Mouse (Mus musculus): ENCODE measurements around the gene Cbl. TPM values are rescaled to one million over a fixed set of nuclear protein-coding genes. Genes with fewer than 3 reads are reported as not detected.

Cbl gene
- total RNA-seq, 2 experiments from 2014 or later, result 51.1 to 56.3 TPM

DNA sequence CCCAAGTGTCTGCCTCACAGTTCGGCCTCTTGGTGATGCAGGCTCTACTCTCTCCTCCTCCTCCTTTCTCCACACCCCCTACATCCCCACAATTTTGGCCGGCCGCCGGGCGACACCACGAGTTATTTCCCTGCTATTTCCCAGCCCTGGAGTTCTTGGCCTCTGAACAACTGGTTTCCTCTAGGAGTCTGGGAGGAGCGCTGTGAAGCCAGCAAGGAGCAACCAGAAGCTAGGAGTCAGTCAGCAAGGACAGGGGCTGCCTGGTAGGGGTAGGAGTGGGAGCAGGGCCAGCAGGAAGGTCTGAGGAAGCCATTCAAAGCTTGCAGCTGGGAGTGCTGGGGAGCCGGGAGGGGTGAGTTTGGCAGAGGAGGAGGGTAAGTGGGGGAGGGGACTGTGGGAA, 126.7 kb downstream of the Cbl start, which contains the start of gene C1qtnf5:
Gene C1qtnf5 (plus strand): TSS at position 136 of the 400 bp plus-strand sequence.
- DNase-seq (ENCODE audit: low spot score in 2 of 2), result peak; percentile 77 to 78

DNA sequence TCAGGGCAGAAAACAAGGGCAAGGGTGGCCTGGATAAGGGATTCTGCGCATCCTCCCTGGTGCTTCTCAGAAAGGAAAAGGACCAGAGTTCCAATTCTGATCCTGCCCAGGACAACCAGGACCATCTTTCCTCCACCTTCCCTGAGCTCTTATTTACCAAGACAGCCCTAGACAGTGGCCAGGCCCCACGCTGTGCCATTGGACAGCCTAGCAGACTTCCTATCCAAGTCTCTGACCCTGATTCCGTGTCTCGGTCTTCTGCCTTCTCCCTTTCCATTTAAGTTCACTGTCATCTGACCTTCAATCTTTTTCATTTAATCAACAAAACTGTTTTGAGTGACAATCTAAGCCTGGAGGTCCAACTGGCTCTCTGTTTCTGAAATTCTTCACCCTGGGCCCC, 127.3 kb downstream of the Cbl start:
- no peak for DNase-seq (ENCODE audit: low spot score in 2 of 2)

DNA sequence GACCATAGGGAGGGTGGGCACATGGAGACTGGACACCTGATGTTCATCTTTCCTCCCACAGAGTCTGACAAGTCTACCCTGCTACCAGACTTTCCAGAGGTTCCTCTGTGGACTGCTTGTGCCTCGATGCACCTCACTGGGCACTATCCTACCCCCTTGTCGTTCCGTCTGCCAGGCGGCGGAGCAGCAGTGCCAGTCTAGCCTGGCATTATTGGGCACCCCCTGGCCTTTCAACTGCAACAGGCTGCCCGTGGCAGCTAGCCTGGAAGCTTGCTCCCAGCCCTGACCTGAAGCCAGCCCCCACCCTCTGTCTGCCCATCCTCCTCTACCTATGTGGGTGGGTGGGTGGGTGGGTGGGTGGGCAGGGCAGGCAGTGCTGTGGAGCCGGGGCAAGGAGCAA, 127.7 kb downstream of the Cbl start:
- no peak for DNase-seq (ENCODE audit: low spot score in 2 of 2)

DNA sequence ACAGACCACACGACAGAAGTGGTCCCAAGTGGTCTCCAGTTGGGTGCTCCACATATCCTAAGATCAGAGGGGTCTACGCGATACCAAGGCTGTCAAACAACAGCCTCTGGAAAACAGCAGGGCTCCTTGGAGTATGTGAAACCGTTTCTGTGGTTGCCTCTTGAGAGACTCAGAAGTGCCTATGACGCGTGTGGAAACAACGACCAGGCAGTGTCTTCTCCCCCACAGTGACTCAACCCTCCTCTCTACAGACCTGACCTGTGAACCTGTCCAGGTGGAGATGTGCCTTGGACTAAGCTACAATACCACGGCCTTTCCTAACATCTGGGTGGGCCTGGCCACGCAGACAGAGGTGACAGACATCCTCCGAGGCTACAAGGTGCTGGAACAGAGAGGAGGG, 128.1 kb downstream of the Cbl start:
- DNase-seq (ENCODE audit: low spot score in 2 of 2), result no peak

DNA sequence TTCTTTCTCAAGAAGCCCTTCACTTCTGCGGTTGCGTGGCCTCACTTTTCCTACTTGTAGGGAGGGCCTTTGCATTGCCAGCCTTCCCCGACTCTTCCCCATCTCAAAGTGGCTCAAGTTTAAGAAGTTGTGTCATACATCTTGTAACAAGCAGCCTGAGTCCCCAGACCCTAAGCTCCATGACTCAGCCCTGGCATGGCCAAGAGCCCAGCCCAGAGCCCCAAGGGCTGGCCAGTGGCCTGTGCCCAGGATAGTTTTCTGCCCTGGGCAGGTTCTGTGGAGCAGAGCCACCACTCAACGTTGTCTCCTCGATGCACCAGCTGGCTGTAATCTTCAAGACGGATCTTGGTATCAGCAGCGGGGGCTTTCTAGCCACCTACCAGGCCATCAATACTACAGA, 129.0 kb downstream of the Cbl start:
- no peak for DNase-seq (ENCODE audit: low spot score in 2 of 2)

DNA sequence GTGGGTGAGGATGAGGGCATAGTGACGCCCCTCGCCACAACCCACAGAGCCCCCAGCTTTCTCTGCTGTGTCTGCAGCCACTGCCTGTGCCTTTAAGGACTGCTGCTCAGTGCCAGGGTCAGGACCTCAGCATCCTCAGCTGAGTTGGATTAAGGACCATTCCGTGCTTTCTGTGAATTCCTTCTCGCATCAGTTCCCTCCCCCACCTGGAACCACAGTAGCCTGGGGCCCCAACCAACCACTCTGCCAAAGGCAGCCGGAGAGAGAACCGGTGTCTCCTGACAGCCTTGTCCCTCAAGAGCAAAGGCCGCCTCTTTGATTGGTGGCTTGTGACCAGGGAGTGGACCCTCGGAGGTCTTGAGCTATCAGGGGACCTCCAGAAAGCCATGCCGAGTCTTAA, 132.4 kb downstream of the Cbl start, which contains the start of gene Mfrp:
Gene Mfrp (plus strand): TSS at position 240 of the 400 bp plus-strand sequence.
- DNase-seq (ENCODE audit: low spot score in 2 of 2), result no peak

DNA sequence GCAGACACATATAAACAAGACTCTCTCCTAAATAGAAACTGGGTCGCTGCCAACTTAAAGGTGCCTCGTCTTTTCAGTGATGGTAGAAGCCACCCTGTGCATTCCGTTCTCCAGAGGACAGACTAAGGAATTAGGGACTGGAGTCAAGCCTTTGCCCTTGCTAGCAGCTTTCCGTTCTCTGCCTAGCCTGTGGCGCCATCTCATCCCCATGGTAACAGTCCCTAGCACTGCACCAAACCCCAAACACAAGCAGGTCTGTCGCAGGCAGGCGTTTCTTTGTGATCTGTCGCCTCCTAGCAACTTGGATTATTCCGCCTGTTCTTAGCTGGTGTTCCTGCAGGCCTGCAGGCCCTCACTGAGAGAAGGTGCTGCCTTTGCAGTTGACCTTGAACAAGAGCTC, 137.3 kb downstream of the Cbl start:
- DNase-seq (ENCODE audit: low spot score in 2 of 2), result no peak

DNA sequence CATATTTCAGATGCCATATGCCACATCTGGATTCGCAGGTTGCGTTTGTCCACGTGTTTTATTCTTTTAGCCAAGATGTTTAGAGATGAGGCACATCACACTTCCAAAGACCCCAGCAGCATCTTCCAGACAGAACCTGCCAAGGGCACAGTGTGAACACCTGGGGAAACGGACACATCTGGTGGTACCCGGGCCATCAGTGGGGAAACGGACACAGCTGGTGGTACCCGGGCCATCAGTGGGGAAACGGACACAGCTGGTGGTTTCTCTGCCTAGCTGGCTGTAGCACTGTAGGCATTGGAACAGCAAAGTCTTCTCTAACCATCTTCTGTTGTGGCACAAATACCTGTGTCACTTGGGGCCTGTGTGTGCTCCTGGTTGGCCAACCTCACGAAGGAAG, 138.1 kb downstream of the Cbl start:
- DNase-seq (ENCODE audit: low spot score in 2 of 2), result no peak

DNA sequence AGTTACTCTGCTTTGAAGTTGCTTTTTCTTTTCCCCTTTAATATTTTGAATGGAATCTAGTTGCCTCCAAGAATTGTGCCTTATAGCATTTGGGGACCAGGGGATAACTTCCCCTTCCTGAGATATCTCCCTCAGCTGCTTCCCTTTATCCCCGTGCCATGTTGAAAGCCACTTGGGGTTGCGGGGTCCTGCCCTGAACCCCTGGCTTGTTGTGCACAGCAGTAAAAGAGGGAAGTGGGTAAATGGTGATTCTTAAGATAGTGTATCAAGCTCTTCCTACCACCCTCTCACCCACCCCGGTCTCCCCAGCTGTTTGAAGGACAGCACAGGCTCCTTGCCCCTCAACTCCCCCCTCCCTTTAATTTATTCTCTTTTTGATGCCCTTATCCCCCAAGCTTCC, 139.1 kb downstream of the Cbl start:
- no peak for DNase-seq (ENCODE audit: low spot score in 2 of 2)

DNA sequence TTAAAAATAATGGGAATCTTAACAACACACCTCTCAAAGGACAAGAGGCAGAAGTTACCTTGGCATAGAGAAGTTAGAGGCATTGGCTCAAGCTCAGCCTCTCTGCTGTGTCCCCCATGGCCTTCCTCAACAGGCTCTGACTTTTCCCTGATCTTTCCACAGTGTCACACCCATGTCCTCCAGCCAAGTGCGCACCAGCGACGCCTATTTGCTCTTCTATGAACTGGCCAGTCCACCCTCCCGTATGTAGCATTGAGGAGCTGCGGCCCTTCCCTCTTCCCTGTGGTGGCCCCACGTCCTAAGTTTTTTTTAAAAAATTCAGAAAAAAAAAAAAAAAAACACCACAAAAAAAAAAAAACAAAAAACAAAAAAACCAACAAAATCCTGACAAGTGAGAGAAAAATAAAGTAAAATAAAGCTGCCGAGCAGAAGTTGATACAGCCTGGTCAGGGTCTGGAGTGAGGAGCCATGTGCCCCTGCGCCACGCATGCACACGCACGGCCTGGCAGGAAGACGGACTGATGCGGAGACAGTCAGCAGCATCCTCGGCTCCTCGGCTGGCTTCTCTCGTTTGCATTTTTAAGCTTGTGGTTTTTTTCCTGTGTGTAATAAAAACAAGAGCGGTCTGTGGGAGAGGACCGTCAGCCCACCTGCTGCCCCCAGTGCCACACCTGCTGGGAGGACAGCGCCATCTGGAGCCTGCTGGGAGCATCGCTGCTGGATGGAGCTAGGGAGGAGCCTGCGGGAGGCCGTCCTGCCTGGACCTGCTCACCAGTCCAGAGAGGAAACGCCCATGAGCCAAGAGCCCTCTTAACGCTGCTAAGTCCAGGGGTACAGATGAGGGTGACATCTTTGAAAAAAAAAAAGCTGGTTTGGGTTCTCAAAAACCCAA, 140.0 kb downstream of the Cbl start:
- peak; percentile 89 to 92 for DNase-seq (ENCODE audit: low spot score in 2 of 2)

Other genes with a start within 250 kb of the Cbl start
- 100 to 1,000 TPM; 830 to 832 TPM for gene Thy1, start 190.7 kb downstream of the Cbl start, total RNA-seq (2021)
- gene Usp2, start 167.0 kb downstream of the Cbl start, total RNA-seq (2021), result 10 to 100 TPM; 79.1 to 86.3 TPM
- gene Mfrp, start 132.3 kb downstream of the Cbl start, total RNA-seq (2021), result under 1 TPM in 1 of 2 experiments, not detected in 1; 0.16 TPM
- 10 to 100 TPM; 18.1 to 23.2 TPM for gene C1qtnf5, start 126.8 kb downstream of the Cbl start, total RNA-seq (2021)
- gene Gm49380, start 120.5 kb downstream of the Cbl start, total RNA-seq (2021), result under 1 TPM; 0.14 to 0.42 TPM
- 10 to 100 TPM; 28.7 to 31.9 TPM for gene Rnf26, start 120.5 kb downstream of the Cbl start, total RNA-seq (2021)
- 10 to 100 TPM in 1 of 2 experiments, 1 to 10 TPM in 1; 8.7 to 10.3 TPM for gene Mcam, start 99.6 kb downstream of the Cbl start, total RNA-seq (2021)
- gene Ccdc153, start 6.6 kb upstream of the Cbl start, total RNA-seq (2021), result 1 to 10 TPM in 1 of 2 experiments, not detected in 1; 1.8 TPM
- under 1 TPM; 0.75 to 0.81 TPM for gene Pdzd3, start 17.4 kb upstream of the Cbl start, total RNA-seq (2021)
- 10 to 100 TPM in 1 of 2 experiments, 1 to 10 TPM in 1; 9.0 to 10.4 TPM for gene Nlrx1, start 34.5 kb upstream of the Cbl start, total RNA-seq (2021)
- 10 to 100 TPM; 56.0 to 63.2 TPM for gene Abcg4, start 54.6 kb upstream of the Cbl start, total RNA-seq (2021)
- gene Hinfp, start 71.6 kb upstream of the Cbl start, total RNA-seq (2021), result 10 to 100 TPM; 29.1 to 36.1 TPM
- 100 to 1,000 TPM; 188 to 207 TPM for gene C2cd2l, start 86.2 kb upstream of the Cbl start, total RNA-seq (2021)
- gene Dpagt1, start 92.0 kb upstream of the Cbl start, total RNA-seq (2021), result 10 to 100 TPM; 13.4 to 16.3 TPM
- gene H2afx, start 100.6 kb upstream of the Cbl start, total RNA-seq (2021), result 10 to 100 TPM; 51.3 to 54.1 TPM
- gene Hmbs, start 110.2 kb upstream of the Cbl start, total RNA-seq (2021), result 10 to 100 TPM; 18.1 to 19.7 TPM
- gene Vps11, start 127.6 kb upstream of the Cbl start, total RNA-seq (2021), result 10 to 100 TPM; 55.6 to 56.8 TPM
- 100 to 1,000 TPM; 137 to 138 TPM for gene Hyou1, start 145.4 kb upstream of the Cbl start, total RNA-seq (2021)
- 10 to 100 TPM; 24.5 to 31.8 TPM for gene Slc37a4, start 162.8 kb upstream of the Cbl start, total RNA-seq (2021)
- gene Rps25, start 173.1 kb upstream of the Cbl start, total RNA-seq (2021), result 100 to 1,000 TPM; 755 to 756 TPM
- gene Trappc4, start 173.6 kb upstream of the Cbl start, total RNA-seq (2021), result 10 to 100 TPM; 70.6 to 71.0 TPM
- 10 to 100 TPM; 18.9 to 19.0 TPM for gene Ccdc84, start 184.5 kb upstream of the Cbl start, total RNA-seq (2021)
- not detected for gene Foxr1, start 207.1 kb upstream of the Cbl start, total RNA-seq (2021)
- gene Upk2, start 220.9 kb upstream of the Cbl start, total RNA-seq (2021), result not detected
- gene Bcl9l, start 248.8 kb upstream of the Cbl start, total RNA-seq (2021), result 10 to 100 TPM; 59.1 to 62.5 TPM